Mouse (Mus musculus): ENCODE results near the gene Ptpdc1.

DNA sequence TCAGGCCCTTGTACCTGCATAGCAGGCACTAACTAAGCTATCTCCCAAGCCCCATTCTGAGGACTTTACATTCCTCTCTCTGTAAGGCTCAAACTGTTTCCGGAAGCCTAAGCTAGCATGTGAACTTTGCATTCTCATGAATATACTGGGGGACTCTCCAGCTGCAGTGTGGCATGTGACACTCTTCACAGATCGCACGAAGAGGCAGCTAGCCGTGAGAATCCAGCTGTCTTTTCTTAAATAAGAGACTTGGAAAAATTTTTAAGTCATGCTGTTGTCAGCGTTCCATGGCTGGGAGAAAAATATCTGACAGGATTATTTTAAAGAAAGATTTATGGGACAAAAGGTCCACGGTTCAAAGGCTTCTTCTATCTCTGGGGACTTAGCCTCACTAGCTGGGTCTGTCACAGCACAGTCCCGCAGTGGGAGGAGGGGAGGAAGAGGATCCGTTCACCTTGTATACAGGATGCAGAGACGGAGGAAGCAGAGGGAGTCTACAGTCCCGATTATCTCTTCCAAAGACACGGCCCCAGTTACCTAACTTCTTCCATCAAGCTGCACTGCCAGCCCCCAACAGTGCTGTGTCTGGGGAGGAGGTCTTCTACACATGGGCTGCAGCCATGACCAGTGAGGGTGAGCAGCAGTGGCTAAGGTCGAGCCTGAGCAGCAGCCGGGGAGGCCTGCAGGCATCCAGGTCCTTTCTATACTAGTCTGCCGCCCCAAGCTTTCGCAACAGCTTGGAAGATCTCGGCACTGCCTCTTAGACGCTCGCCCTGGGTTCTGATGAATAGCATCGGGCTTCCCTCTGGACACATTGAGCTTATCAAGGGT is 51.7 kb downstream of the Ptpdc1 start:
- TF ChIP-seq CTCF (IDR thresholded peaks at IDR 0.05; ENCODE audit: low read depth): no peak
- no peak for TF ChIP-seq EP300 (optimal IDR thresholded peaks at IDR 0.05)
